In genomic region chr10:45410624-45411341, GRCm38 (mm10) we compare ENCODE assay signal across 11 mouse cellular contexts.
DNase-seq lines count a peak whose midpoint lies in the region; ATAC-seq and TF ChIP-seq lines count a peak whose summit lies in the region.
"Had no signal": no experiment of that assay in that cellular context is flagged by ENCODE, and none has a peak within 500 bp of the region (broad histone marks: within the 10 kb centered on the region; RNA-seq: fewer than 3 reads in every experiment).

No protein-coding gene starts in this region.

- H3K4me1 ChIP-seq in forebrain, embryonic 12.5 days, result peaks cover 11% of the 10 kb centered on the region
- H3K4me1 ChIP-seq: limb, embryonic 15.5 days had no signal

- no peak for TF ChIP-seq CTCF in layer of hippocampus, adult 2 months (conservative IDR thresholded peaks at IDR 0.05)

- peak; percentile 81 for DNase-seq in embryo, embryonic 10.5 days (ENCODE audit: low spot score)
- peak; percentile 69 for DNase-seq in mesoderm, embryonic 11.5 days (ENCODE audit: low read depth, low spot score)
- peak; percentile 77 for DNase-seq in retina, embryonic 14.5 days (ENCODE audit: low spot score)
- DNase-seq in urinary bladder, postnatal 25 days (ENCODE audit: low spot score), result no peak
- no peak for DNase-seq in layer of hippocampus, adult 2 months (ENCODE audit: low spot score in 2 of 2)
- no peak for DNase-seq in heart, postnatal 4 days
- DNase-seq: kidney, adult 8-10 months; lung, postnatal 10 days; thymus, postnatal 4 days had no signal

- ATAC-seq in forebrain, embryonic 12.5 days (ENCODE audit: low FRiP score), result peak; percentile 93

- no peak overlapping the region for H3K9ac ChIP-seq in forebrain, embryonic 12.5 days
- H3K9ac ChIP-seq: limb, embryonic 15.5 days had no signal

- WGBS in forebrain, embryonic 12.5 days, result 6% methylated on average over 10 of the region's 10 CpGs

- no peak overlapping the region for H3K4me3 ChIP-seq in forebrain, embryonic 12.5 days (replicated peaks)
- H3K4me3 ChIP-seq in layer of hippocampus, adult 2 months, result no peak overlapping the region
- H3K4me3 ChIP-seq: limb, embryonic 15.5 days had no signal

- H3K36me3 ChIP-seq in forebrain, embryonic 12.5 days (replicated peaks), result no peaks in the 10 kb centered on the region
- H3K36me3 ChIP-seq: limb, embryonic 15.5 days had no signal

- no peaks in the 10 kb centered on the region for H3K27me3 ChIP-seq in forebrain, embryonic 12.5 days
- H3K27me3 ChIP-seq: limb, embryonic 15.5 days had no signal

- H3K27ac ChIP-seq in forebrain, embryonic 12.5 days, result peak overlapping the region; percentile 69; the same call in 1 of the 2 replicates
- no peak overlapping the region for H3K27ac ChIP-seq in layer of hippocampus, adult 2 months
- H3K27ac ChIP-seq: limb, embryonic 15.5 days had no signal

- H3K9me3 ChIP-seq in forebrain, embryonic 12.5 days, result no peaks in the 10 kb centered on the region
- H3K9me3 ChIP-seq: limb, embryonic 15.5 days had no signal

- H3K4me2 ChIP-seq in forebrain, embryonic 12.5 days, result no peak overlapping the region
- H3K4me2 ChIP-seq: limb, embryonic 15.5 days had no signal

Comparison
In these comparisons a context has a peak if more than half of its experiments do, and no peak if none do; other contexts are left out.
1. DNase-seq: peak in embryo, embryonic 10.5 days (single experiment), mesoderm, embryonic 11.5 days (single experiment) and retina, embryonic 14.5 days (single experiment); none in urinary bladder, postnatal 25 days (single experiment), layer of hippocampus, adult 2 months (0 of 2) and heart, postnatal 4 days (single experiment).